Mouse (Mus musculus): ENCODE results near the gene Spryd4. TPM values are rescaled to one million over a fixed set of nuclear protein-coding genes. Genes with fewer than 3 reads are reported as not detected.

Spryd4 gene
- 12.9 and 17.8 TPM in 2 replicates for polyA plus RNA-seq (2012; rRNA removed; ENCODE audit: low replicate concordance)

GRCm38 (mm10) chr10:128211390-128212108 is at the start of gene Spryd4:
Gene Spryd4, minus strand, starts transcription at chr10:128211807.

GRCm38 (mm10) chr10:128253677-128254255 is 42.2 kb upstream of the Spryd4 start, which contains the start of gene Apon:
Gene Apon, plus strand, starts transcription at chr10:128254096.

GRCm38 (mm10) chr10:128231697-128232419 is 20.3 kb upstream of the Spryd4 start, which contains the start of gene Timeless:
Gene Timeless, plus strand, starts transcription at chr10:128232065.

GRCm38 (mm10) chr10:128225538-128225937 is 13.9 kb upstream of the Spryd4 start, which contains the start of gene Mip:
Gene Mip, plus strand, starts transcription at chr10:128225838.

GRCm38 (mm10) chr10:128194024-128194550 is 17.5 kb downstream of the Spryd4 start, which contains the start of gene Gls2:
Gene Gls2, plus strand, starts transcription at chr10:128194457.

GRCm38 (mm10) chr10:128179989-128180388 is 31.6 kb downstream of the Spryd4 start, which contains the start of gene Rbms2:
Gene Rbms2, minus strand, starts transcription at chr10:128180297.

Other genes starting within 250 kb of the Spryd4 start
- gene Hsd17b6, start 204.2 kb downstream of the Spryd4 start, polyA plus RNA-seq (2012; rRNA removed; ENCODE audit: low replicate concordance), result not detected in 2 replicates
- gene Prim1, start 196.6 kb downstream of the Spryd4 start, polyA plus RNA-seq (2012; rRNA removed; ENCODE audit: low replicate concordance), result 1.9 and 7.3 TPM in 2 replicates
- gene Naca, start 176.2 kb downstream of the Spryd4 start, polyA plus RNA-seq (2012; rRNA removed; ENCODE audit: low replicate concordance), result 174 and 241 TPM in 2 replicates
- gene Ptges3, start 152.9 kb downstream of the Spryd4 start, polyA plus RNA-seq (2012; rRNA removed; ENCODE audit: low replicate concordance), result 20.8 and 56.6 TPM in 2 replicates
- 3,191 and 5,020 TPM in 2 replicates for gene Atp5b, start 128.5 kb downstream of the Spryd4 start, polyA plus RNA-seq (2012; rRNA removed; ENCODE audit: low replicate concordance)
- 30.0 and 38.7 TPM in 2 replicates for gene Baz2a, start 120.2 kb downstream of the Spryd4 start, polyA plus RNA-seq (2012; rRNA removed; ENCODE audit: low replicate concordance)
- 179 and 228 TPM in 2 replicates for gene Rbms2, start 31.5 kb downstream of the Spryd4 start, polyA plus RNA-seq (2012; rRNA removed; ENCODE audit: low replicate concordance)
- gene Gls2, start 17.4 kb downstream of the Spryd4 start, polyA plus RNA-seq (2012; rRNA removed; ENCODE audit: low replicate concordance), result 0.66 and 2.3 TPM in 2 replicates
- gene Mip, start 14.0 kb upstream of the Spryd4 start, polyA plus RNA-seq (2012; rRNA removed; ENCODE audit: low replicate concordance), result not detected in 2 replicates
- 8.3 and 9.1 TPM in 2 replicates for gene Timeless, start 20.3 kb upstream of the Spryd4 start, polyA plus RNA-seq (2012; rRNA removed; ENCODE audit: low replicate concordance)
- 0.20 and 0.22 TPM in 2 replicates for gene Apon, start 42.3 kb upstream of the Spryd4 start, polyA plus RNA-seq (2012; rRNA removed; ENCODE audit: low replicate concordance)
- 0.09 and 0.77 TPM in 2 replicates for gene Apof, start 56.9 kb upstream of the Spryd4 start, polyA plus RNA-seq (2012; rRNA removed; ENCODE audit: low replicate concordance)
- 29.1 and 44.5 TPM in 2 replicates for gene Stat2, start 58.8 kb upstream of the Spryd4 start, polyA plus RNA-seq (2012; rRNA removed; ENCODE audit: low replicate concordance)
- gene Il23a, start 86.9 kb upstream of the Spryd4 start, polyA plus RNA-seq (2012; rRNA removed; ENCODE audit: low replicate concordance), result not detected in 2 replicates
- gene Pan2, start 91.5 kb upstream of the Spryd4 start, polyA plus RNA-seq (2012; rRNA removed; ENCODE audit: low replicate concordance), result 22.6 and 30.2 TPM in 2 replicates
- gene Cnpy2, start 110.7 kb upstream of the Spryd4 start, polyA plus RNA-seq (2012; rRNA removed; ENCODE audit: low replicate concordance), result 75.9 and 121 TPM in 2 replicates
- gene Cs, start 125.9 kb upstream of the Spryd4 start, polyA plus RNA-seq (2012; rRNA removed; ENCODE audit: low replicate concordance), result 436 and 554 TPM in 2 replicates
- gene Coq10a, start 157.2 kb upstream of the Spryd4 start, polyA plus RNA-seq (2012; rRNA removed; ENCODE audit: low replicate concordance), result 65.7 and 66.7 TPM in 2 replicates
- gene Ankrd52, start 165.3 kb upstream of the Spryd4 start, polyA plus RNA-seq (2012; rRNA removed; ENCODE audit: low replicate concordance), result 34.1 and 47.9 TPM in 2 replicates
- not detected in 2 replicates for gene Slc39a5, start 189.4 kb upstream of the Spryd4 start, polyA plus RNA-seq (2012; rRNA removed; ENCODE audit: low replicate concordance)
- gene Nabp2, start 199.7 kb upstream of the Spryd4 start, polyA plus RNA-seq (2012; rRNA removed; ENCODE audit: low replicate concordance), result 32.5 and 44.3 TPM in 2 replicates
- 30.7 and 33.1 TPM in 2 replicates for gene Rnf41, start 199.8 kb upstream of the Spryd4 start, polyA plus RNA-seq (2012; rRNA removed; ENCODE audit: low replicate concordance)
- 130 and 132 TPM in 2 replicates for gene Smarcc2, start 247.4 kb upstream of the Spryd4 start, polyA plus RNA-seq (2012; rRNA removed; ENCODE audit: low replicate concordance)

All from subcutaneous adipose tissue, adult 2 months (tissue).